Mouse (Mus musculus) adrenal gland, adult 2 months (tissue): Measurements from ENCODE around the gene Slc27a5. TPM values are rescaled to one million over a fixed set of nuclear protein-coding genes. Genes with fewer than 3 reads are reported as not detected.

Experiments used
- DNase-seq: peaks from one replicate; pipeline ENCODE4 v3.0.0; 2021
- polyA plus RNA-seq: library from polyadenylated mRNA; depleted of rRNA; stranded (reverse); fragments of >200 nt; gene quantifications from 2 replicates; pipeline ENCODE4 v1.2.3, GENCODE M21; 2012
- total RNA-seq, 2 experiments: library from RNA; stranded (reverse); gene quantifications; 2 replicates each; pipeline ENCODE4 v1.2.3; 2021

Slc27a5 gene
- total and polyA plus RNA-seq, 3 experiments: 0.38 to 1.5 TPM; not detected in 1

DNA sequence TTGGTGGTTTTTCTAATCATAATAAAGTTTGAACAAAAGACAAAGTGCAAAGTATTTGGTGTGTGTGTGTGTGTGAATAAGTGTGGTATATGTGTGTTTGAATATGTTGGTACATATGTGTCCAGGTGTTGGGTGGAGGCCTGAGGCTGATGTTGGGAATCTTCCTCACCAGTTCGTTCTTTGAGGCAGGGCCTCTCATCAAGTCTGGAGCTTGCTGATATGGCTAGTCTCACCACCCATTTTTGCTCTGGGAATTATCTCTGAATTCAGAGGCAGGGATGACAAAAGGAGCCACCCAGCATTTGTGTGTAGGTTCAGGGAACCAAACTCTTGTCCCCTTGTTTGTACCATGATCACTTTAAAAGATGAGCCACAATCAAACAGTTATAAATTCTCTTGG, 12.3 kb downstream of the Slc27a5 start:
- DNase-seq: no peak

DNA sequence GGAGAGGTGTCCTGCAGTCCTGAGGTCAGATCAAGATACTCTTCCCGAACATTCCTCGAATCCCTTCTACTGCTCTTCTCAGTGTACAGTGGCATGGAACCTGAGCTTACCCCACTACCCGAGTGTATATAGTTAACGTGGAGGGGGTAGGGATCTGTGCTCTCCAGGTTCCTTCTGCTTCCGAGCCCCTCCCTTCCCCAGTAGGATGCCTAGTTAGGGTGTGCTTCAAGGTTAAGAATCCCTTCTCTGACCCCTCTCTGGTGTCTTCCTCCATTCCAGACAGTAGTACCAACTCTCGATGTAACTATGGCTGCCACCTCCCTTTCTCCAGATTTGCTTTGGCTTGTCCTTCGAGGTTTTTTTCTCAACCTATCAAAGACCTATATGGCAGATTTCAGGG, 17.7 kb downstream of the Slc27a5 start:
- no peak for DNase-seq

DNA sequence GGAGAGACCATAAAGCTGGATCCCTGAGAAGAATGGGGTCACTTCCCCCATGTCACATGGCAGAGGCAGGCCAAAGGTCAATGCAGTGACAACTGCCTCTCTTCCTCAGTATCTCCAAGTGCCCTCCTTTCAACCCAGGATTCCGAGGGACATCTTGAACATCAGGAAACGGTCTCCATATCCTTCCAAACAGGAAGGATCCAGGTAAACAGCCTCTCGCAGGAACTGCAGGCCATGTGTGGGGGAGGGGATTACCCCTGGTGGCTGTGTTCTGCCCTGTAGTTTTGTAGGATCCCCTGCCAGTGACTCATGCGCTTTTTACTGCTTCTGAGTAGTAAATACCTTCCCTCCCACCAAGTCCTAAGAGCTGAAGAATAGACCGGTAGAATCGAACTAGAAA, 18.2 kb downstream of the Slc27a5 start:
- no peak for DNase-seq

DNA sequence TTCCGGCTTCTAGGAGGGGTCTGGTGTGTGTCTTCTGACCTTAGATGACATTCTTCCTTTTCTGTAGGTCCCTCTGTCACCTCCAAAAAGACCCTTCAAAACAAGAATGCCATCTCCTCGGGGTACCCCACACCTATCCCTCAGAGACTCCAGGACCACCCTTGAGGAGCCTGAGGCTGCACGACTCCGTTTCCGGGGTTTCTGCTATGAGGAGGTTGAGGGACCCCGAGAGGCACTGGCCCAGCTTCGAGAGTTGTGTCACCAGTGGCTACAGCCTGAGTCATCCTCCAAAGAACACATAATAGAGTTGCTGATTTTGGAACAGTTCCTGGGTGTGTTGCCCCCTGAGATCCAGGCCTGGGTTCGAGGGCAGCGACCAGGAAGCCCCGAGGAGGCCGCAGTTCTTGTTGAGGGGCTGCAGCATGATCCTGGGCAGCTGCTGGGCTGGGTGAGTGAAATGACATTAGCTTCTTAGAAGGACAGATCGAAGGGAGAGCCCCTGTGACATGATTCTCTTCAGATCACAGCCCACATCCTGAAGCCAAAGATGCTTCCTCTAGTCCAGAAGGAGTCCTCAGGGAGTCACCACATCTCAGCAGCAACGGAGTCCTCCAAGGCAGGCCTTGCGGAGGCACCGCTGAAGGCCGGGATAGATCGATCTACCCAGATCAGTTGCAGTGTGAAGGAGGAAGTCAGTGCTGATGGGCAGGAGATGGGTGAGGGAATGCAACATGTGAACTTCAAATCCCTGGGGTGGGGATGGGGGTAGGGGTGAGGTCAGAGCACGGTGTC, 18.9 kb downstream of the Slc27a5 start:
- DNase-seq: peak; percentile 39

DNA sequence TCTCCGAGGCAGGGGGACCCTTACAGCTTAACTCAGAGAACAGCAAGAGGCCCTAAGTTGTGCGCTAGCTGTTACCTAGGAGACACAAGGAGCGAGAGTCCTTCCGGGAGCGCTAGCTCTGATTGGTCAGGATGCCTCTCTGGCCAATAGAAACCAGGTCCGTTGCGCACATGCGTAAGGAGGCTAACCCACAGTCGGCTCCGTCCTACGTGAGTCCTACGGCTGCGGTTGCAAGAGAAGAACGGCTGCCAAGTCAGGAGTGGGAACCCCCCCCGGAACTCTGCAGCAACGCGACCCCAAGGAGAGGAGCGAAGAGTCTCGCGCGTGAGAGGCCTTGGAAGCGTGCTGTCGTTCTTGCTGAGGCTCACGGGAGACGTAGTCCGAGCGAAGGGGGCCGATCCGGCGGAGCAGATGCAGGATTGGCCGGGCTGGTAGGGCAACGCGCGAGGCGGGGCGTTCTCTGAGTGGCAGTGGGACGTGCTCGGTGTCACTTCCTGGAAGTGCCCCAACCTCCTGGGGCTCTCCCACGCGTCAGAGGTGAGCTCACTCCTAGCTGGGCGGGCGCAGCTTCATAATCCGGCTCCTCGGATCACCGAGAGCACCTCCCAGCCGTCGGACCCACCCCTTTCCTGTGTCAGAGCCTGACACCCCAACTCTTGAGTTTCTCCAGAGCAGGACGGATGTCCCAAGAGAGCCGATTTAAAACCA, 20.2 kb downstream of the Slc27a5 start, which contains the start of gene Zfp446:
Gene Zfp446, plus strand, starts transcription at position 167 of the 708 bp plus-strand sequence.
- peak; percentile 99 for DNase-seq

DNA sequence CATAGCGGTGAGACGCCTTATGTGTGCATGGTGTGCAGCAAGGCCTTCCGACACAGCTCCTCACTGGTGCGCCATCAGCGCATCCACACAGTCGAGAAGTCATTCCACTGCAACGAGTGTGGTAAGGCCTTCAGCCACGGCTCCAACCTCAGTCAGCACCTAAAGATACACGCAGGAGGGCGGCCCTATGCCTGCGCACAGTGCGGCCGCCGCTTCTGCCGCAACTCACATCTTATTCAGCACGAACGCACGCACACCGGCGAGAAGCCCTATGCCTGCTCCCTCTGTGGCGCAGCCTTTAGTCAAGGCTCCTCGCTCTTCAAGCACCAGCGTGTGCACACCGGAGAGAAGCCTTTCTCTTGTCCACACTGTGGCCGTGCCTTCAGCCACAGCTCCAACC, 27.1 kb downstream of the Slc27a5 start:
- DNase-seq: no peak

DNA sequence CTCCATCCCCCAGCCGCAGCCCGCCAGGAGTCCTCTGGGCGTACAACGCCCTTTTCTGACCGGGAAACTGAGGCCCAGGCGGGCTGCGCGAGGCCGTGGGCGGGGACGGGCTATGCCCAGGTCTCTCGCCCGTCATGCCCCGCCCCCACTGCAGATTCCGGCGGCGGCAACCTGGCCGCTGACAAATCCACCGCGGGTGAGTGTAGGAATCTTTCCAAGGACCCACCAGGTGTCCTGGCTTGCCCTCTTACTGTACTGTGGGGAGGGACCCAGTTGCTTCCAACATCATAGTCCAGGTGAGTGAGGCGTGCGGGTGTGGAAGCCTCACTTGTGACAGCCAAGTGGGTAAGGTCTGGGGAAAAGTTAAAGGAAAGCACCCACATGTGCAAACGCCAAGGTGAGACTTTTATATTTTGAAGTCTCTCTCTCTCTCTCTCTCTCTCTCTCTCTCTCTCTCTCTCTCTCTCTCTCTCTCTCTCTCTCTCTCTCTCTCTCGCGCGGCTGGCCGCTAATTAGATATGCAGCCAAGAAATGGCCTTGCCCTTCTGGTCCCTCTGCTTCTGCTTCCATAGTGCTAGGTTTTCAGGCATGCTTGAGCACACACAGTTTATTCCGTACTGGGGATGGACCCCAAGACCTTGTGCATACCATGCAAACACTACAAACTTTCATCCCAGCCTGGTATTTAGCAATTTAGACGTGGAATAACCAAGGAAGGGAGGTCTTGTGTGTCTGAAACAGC, 31.7 kb downstream of the Slc27a5 start:
- DNase-seq: peak; percentile 83

DNA sequence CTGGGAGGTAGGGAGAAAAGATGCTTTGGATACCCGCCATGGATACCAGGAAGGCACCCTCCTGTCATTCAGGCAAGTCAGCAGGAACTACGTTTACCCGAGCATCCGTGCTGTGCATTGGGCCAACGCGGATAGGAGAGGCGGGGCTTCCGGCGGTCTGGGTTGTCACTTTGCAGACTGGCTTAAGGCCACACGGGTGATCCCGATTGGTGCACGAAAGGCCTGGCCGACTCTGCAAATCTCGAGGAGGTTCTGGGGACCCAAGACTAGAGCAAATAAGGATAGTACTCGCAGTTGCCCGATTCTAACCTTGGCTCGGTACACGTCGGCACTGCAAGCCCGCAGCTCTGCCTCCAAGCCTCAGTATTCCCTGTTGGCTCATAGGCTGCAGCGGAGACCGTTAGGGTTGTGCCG, 32.3 kb downstream of the Slc27a5 start, which contains the start of gene Zfp324:
Gene Zfp324, plus strand, starts transcription at position 161 of the 414 bp plus-strand sequence.
- peak; percentile 95 for DNase-seq

DNA sequence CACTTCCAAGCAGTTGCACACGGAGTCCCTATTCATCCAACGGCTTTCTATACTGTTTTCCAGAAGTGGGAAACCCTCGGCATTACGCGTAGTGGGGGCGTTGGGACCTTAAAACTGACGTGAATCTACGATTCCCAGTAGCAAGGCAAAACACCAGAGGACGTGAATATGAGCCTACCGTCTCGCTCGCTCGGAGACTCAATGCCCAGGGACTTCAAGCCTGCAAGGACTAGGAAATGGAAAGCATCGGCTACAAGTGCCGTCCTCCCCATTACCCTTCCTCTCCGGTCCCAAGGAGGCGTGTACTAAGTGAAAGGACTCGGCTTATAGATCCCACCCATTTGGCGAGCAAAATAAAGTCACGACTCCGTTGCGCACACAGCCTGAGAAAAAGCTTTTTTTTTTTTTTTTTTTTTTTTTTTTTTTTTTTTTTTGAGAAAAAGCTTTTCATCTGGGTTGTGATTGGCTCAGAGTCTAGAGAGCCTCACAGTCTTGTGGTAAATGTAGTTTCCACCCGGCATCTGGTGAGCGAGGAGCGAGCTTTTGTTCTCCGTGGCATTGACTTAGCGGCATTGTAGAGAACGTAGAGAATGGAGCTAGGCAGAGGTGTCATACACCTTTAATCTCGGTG, 36.4 kb downstream of the Slc27a5 start:
- peak; percentile 64 for DNase-seq

DNA sequence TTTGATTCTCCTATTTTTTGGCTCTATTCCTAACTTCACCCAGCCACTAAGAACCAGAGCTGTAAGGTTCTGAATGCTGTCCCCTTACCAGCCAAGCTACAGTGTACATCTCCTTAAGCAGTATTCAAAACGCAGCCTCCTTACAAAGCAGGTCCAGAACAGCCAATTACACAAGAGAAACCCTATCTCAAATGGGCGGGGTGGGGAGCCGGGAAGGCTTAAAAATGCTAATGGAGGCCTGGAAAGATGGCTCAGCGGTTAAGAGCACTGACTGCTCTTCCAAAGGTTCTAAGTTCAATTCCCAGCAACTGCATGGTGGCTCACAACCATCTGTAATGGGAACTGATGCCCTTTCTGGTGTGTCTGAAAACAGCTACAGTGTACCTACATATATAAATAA, 38.3 kb downstream of the Slc27a5 start:
- no peak for DNase-seq

DNA sequence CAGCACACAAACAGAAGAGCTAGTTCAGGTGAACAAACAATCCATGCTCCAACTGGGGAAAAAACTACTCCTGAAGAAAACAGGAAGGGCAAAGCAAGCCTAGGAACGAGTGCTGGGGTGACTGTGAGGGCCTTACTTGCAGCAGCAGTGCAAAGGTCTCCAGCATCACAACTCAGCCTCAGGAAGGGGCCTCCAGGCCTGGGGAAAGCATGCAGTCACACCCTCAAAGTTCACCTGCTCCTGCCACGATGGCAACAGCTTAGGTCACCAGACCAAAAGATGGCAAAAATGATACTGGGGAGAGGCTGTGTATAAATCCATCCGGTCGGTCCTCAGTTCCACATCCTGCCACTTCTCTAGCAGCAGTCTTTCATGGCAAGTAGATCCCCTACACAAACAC, 39.0 kb downstream of the Slc27a5 start:
- no peak for DNase-seq

DNA sequence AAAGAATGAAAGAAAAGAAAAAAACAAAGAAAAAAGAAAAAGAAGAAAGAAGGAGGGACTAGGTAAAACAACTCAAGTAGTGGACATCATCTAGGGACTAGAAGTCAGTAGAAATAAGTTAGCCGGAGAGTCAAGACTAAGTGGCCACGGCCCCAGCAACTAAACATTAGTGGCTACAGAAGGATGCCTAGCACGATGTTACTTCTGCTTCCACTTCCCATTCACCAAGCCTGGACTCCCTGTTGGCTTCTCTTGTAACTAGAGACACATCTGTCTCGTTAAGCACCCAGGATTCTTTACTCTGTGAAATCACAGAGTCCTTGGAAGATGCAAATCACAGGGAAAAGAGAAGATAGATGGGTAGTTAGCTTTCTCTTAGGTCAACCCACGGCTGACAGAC, 40.5 kb downstream of the Slc27a5 start:
- no peak for DNase-seq

DNA sequence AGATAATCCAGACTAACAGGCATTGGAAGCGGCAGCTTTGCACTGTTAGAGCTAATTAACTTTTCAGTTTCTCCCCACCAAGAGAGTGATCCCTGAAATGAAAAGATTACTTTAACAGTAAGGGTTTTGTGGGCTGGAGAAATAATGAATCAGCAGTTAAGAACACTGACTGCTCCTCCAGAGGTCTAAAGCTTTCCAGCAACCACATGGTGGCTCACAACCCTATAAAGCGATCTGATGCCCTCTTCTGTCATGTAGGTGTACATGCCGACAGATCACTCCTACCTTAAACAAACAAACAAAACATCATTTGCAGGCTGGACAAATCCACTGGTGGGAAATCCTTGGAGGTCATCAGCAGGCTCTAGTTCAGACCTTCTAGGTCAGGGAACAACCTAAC, 43.1 kb downstream of the Slc27a5 start:
- DNase-seq: no peak

DNA sequence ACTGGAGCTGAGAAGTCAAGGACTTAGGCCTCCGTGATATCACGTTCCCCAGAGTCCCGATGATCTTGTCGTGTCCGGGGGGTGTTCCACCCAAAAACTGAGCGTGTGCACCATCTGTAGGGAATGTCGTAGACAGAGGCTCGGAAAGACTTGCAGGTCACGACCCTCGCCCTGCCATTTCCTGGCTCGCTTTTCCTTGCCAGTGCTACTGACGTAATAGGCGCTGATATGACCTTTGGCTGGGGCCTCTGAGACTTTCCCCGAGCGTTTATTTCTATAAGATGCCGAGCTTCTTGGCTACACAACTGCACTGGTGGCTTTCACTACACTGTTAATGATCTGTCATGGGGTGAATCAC, 48.1 kb downstream of the Slc27a5 start:
- no peak for DNase-seq

DNA sequence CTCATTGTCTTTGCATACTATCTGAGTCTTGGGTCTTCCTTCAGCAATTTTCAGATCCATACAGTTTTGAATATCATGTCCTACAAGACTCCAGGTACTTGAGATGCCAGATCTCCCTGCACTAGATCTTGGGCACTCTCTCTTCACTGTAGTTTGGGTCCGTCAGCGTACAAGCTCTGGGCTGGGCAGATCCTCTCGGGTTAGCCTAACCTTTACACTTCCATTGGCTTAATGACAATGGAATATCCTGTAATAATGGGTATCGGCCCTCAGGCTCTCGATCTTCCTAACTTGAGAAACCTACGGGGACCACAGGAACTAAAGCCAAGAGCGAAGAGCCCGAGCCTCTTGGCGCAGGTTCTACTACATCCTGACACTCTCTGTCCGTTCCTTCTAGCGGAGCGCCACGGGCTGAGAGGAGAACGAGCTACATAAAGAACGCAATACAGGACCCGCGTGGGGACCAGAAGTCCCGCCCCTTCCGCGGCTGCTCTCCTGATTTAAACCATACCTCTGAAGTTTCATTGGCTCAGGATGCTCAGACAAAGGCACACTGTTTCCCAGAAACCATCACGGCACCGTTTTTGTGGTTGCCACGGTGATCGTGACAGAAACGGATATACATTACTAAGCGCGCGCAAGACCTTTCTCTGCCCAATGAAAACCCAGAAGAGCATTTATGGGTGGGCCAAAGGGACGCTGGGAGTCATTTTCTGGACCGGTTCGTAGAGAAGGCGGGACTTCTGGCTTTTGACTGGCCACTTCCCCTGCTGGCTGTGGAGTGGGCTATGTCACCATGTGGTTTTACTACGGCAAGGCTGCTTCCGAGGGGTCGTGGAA, 48.7 kb downstream of the Slc27a5 start:
- DNase-seq: peak; percentile 96

DNA sequence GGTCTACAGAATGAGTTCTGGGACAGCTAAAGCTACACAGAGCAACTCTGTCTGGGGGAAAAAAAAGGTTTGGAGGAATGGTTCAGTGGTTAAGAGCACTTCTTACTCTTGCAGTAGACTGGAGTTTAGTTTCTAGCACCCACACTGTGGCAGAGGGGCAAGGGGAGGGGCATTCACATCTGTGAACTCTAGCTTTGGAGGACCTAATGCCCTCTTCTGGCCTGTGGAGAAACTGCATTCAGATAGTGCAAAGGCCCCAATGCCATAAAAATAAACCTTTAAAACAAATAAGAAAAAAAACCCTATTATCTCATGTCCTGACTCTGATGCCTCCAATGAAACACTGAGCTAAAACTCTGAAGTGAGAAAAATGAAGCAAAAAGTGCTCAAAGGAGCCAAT, 54.5 kb downstream of the Slc27a5 start:
- no peak for DNase-seq

DNA sequence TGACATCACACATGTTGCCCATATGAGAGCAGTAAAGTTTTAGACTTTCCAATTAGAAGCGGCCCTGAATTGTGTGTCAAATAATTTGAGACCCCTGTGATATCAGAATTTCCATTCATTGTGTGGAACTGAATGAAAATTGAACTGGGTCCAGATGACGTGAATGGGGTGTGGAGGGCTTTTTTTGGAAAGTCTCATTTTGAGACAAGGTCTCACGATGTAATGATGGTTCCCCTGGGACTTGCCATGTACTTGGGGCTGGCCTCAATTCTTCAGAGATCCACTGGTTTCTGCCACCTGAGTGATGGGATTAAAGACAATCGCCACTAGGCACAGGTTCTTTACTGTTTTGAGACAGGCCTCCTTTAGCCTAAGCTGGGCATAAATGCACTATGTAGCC, 57.4 kb downstream of the Slc27a5 start:
- DNase-seq: no peak
